Mouse (Mus musculus) spleen, adult 2 months (tissue): Measurements from ENCODE around the gene Srrd. TPM values are rescaled to one million over a fixed set of nuclear protein-coding genes. Genes with fewer than 3 reads are reported as not detected.

Experiments used
- DNase-seq, 2 experiments: peaks; one replicate each; pipeline versions ENCODE4 v3.0.0 to v3.0.0-alpha.2; 2012 to 2021; ENCODE audit warnings: low spot score in 2 of 2, low read depth in 1 of 2
- H3K27ac ChIP-seq: fragments of 200-500 bp; 2 replicates; pipeline ENCODE4 v1.5.1; 2012; ENCODE audit warnings: low read length, inconsistent platforms; ENCODE audit not compliant: insufficient read depth
- H3K27me3 ChIP-seq: fragments of 200-500 bp; 2 replicates; pipeline ENCODE4 v1.6.1; 2012; ENCODE audit warnings: mild to moderate bottlenecking, moderate library complexity, low read length, inconsistent platforms; ENCODE audit not compliant: control insufficient read depth, insufficient read depth
- H3K36me3 ChIP-seq: fragments of 200-500 bp; 2 replicates; pipeline ENCODE4 v1.6.1; 2012; ENCODE audit warnings: mild to moderate bottlenecking, low read length, inconsistent platforms; ENCODE audit not compliant: control insufficient read depth, insufficient read depth
- H3K4me1 ChIP-seq: fragments of 200-500 bp; 2 replicates; pipeline ENCODE4 v1.6.1; 2011; ENCODE audit warnings: inconsistent platforms; ENCODE audit not compliant: control insufficient read depth, insufficient read depth, insufficient read length
- H3K4me3 ChIP-seq: fragments of 200-500 bp; 2 replicates; pipeline ENCODE4 v1.5.1; 2011; ENCODE audit warnings: mild to moderate bottlenecking, inconsistent platforms; ENCODE audit not compliant: insufficient read depth, insufficient read length; ENCODE audit errors: extremely low read depth
- CTCF ChIP-seq: fragments of 200-500 bp; IDR thresholded peaks from 2 replicates; pipeline ENCODE4 v1.5.1; 2011; ENCODE audit warnings: mild to moderate bottlenecking, inconsistent platforms; ENCODE audit not compliant: insufficient read depth, insufficient read length, insufficient replicate concordance; ENCODE audit errors: extremely low read depth
- POLR2A ChIP-seq: fragments of 200-500 bp; IDR thresholded peaks from 2 replicates; pipeline ENCODE4 v1.6.1; 2011; ENCODE audit warnings: low read depth, low read length, inconsistent platforms
- WGBS: fragments of 180-500 bp; shearing (Covaris S2); methylation state at CpG from one replicate; pipeline ENCODE4 v1.1.7; 2018; 5-methylcytosine and 5-hydroxymethylcytosine counted together
- polyA plus RNA-seq: library from polyadenylated mRNA; depleted of rRNA; stranded (reverse); fragments of >200 nt; gene quantifications from 2 replicates; pipeline ENCODE4 v1.2.3, GENCODE M21; 2012

Gene Srrd
- polyA plus RNA-seq, 1 experiment: 30.8 TPM

DNA sequence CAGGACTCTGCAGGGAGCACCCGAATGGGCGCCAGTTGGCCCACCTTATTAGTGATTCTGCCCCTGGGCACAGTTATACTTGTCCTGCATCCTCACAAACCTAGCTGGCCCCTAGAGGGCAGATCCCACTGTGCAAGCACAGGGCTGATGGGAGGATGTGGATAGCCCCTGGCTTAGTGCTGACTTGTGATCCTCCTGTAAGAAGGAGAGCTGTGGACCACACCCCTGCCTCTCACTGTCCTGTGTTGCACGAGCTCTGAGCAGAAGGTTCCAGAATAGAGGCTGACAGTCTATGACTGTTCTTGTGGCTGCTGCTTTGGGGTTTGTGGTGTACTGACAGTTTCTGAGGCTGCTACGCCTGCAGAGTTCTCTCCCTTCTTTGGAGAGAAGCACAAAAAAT, 41.1 kb downstream of the Srrd start:
- WGBS: 61% methylated on average over 4 of the region's 4 CpGs
- DNase-seq: no peak
- no peak overlapping the region for H3K4me3 ChIP-seq

DNA sequence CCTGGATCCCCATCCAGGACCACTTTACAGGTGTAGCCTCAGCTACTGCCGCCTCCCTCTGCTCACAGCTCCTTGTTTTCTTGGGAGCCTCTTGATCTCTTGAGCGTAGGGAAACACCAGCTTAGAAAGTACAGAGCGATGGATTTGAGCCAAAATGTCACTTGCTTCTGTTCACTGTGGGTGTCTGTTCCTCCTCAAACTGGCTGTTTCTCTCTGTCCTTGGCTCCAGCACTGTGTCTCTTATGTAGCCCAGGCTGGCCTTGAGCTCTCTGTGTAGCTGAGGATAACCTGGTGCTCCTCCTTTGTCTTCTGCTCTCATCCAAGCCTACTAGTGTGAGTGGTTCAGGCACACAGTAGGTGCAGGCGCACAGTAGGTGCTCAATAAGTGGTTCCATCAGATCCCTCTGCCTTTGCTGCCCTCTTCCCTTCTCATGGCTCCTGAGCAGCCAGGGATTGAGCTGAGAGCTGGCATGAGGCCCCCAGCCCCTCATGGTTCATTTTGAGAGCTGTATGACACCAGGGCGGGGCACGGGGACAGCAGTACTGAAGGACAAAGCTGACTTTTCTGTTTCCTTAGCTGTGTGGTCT, 42.0 kb downstream of the Srrd start:
- TF ChIP-seq CTCF (no peak), POLR2A (no peak)
- Histone ChIP-seq H3K27ac (peak overlapping the region; percentile 37; the same call in 1 of the 2 replicates), H3K4me3 (no peak overlapping the region), H3K36me3 (peaks cover 6% of the 10 kb centered on the region; the same call in 1 of the 2 replicates), H3K27me3 (no peaks in the 10 kb centered on the region), H3K4me1 (peaks cover 43% of the 10 kb centered on the region)
- WGBS: 83% methylated on average over 6 of the region's 6 CpGs
- DNase-seq: no peak

More for the DNA sequence above, 41.1 kb downstream of the Srrd start:
- H3K27ac ChIP-seq: peak overlapping the region; percentile 37; the same call in 1 of the 2 replicates
- TF ChIP-seq POLR2A: no peak
- no peak for TF ChIP-seq CTCF
- no peaks in the 10 kb centered on the region for H3K27me3 ChIP-seq
- H3K4me1 ChIP-seq: peaks cover 38% of the 10 kb centered on the region
- peaks cover 7% of the 10 kb centered on the region; the same call in 1 of the 2 replicates for H3K36me3 ChIP-seq

DNA sequence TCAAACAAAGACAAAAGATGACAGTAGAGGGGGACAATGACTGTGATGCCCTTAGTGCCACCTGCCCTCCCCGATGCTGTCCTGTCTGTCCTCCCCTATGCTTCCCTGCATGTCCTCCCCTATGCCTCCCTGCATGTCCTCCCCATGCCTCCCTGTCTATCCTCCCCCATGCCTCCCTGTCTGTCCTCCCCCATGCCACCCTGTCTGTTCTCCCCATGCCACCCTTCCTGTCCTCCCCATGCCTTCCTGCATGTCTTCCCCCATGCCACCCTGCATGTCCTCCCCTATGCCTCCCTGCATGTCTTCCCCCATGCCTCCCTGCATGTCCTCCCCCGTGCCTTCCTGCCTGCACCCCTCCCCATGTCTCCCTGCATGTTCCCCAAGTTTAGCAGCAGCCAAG, 42.7 kb downstream of the Srrd start:
- H3K27ac ChIP-seq: no peak overlapping the region
- TF ChIP-seq CTCF (no peak), POLR2A (no peak)
- WGBS: 61% methylated on average over 2 of the region's 2 CpGs
- H3K4me3 ChIP-seq: no peak overlapping the region
- peaks cover 45% of the 10 kb centered on the region for H3K4me1 ChIP-seq
- peaks cover 3% of the 10 kb centered on the region; the same call in 1 of the 2 replicates for H3K36me3 ChIP-seq
- DNase-seq: no peak
- no peaks in the 10 kb centered on the region for H3K27me3 ChIP-seq

DNA sequence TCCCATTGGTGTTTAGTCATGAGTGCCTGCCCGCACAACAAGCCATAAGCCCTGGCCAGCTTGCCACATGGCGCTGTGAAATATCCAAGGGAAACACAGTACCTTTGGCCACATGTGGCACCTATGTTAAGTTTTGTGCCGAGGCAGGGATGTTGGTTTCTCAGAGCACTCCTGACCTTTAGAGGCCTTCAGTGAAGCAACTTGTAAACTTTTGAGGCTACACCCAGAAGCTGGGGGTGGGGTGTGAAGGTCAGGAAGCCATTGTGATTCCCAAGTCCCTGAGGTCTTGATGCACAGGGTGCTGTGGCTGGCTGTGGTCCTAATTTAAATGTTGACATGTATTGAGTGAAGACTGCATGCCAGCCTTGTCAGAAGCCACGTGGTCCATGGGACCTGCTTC, 43.4 kb downstream of the Srrd start:
- no peak for TF ChIP-seq POLR2A
- TF ChIP-seq CTCF: no peak
- no peak for DNase-seq
- no peak overlapping the region for H3K4me3 ChIP-seq
- H3K36me3 ChIP-seq: no peaks in the 10 kb centered on the region
- H3K27ac ChIP-seq: peak overlapping the region; percentile 35
- no peaks in the 10 kb centered on the region for H3K27me3 ChIP-seq
- peaks cover 50% of the 10 kb centered on the region for H3K4me1 ChIP-seq
- 83% methylated on average over 4 of the region's 4 CpGs for WGBS

GRCm38 (mm10) chr5:112298226-112298988, 44.4 kb downstream of the Srrd start:
- no peak for DNase-seq
- Histone ChIP-seq H3K4me1 (peaks cover 50% of the 10 kb centered on the region), H3K36me3 (no peaks in the 10 kb centered on the region), H3K4me3 (no peak overlapping the region), H3K27me3 (no peaks in the 10 kb centered on the region), H3K27ac (peak overlapping the region; percentile 35)
- TF ChIP-seq CTCF (no peak), POLR2A (no peak)
- 35% methylated on average over 12 of the region's 12 CpGs for WGBS

- peak in 1 of 2 experiments; percentile 51 for DNase-seq
- Histone ChIP-seq H3K36me3 (no peaks in the 10 kb centered on the region), H3K4me3 (no peak overlapping the region), H3K4me1 (peaks cover 59% of the 10 kb centered on the region), H3K27ac (peak overlapping the region; percentile 65), H3K27me3 (no peaks in the 10 kb centered on the region)
- no peak for TF ChIP-seq POLR2A
- no peak for TF ChIP-seq CTCF
- 15% methylated on average over 2 of the region's 2 CpGs for WGBS
Observed at GRCm38 (mm10) chr5:112297257-112297656, 45.6 kb downstream of the Srrd start.

DNA sequence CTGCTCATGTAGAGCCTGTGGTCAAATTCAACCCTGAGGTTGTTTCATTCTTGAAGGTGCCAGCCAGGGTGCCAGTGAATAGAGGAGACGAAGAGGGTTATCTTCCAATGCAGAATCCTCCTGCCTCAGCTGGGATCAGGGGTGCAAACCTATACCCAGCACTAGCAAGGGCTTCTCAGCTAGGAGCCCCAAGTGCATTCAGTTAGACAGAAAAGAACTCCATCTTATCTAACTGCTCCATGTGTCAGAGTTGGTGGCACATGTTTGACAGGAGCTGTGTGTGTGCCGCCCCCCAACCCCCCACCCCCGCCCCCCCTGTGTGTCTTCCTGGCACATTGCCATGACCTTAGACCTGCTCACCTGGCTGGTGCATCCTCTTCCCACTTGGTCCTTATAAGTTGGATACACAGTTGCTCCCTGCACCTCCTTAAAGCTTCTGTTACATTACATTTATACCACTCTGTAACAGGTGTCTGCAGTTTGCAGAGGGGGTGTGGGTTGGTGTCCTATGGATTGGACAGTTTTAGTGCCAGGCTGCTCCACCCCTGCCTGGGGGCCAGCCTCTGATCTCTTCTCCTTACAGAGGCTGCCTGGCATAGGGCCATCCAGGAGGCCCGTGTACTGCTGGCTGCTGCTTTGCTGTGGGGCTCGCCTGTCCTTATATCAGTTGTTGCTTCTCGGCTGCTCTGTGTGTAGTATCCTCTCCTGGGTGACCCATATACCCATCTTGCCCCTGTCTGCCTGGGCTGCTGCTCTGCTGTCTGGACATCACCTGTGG, 46.2 kb downstream of the Srrd start:
- H3K27ac ChIP-seq: peak overlapping the region; percentile 65
- no peak for DNase-seq
- no peaks in the 10 kb centered on the region for H3K27me3 ChIP-seq
- H3K4me3 ChIP-seq: no peak overlapping the region
- WGBS: 37% methylated on average over 6 of the region's 6 CpGs
- no peaks in the 10 kb centered on the region for H3K36me3 ChIP-seq
- H3K4me1 ChIP-seq: peaks cover 65% of the 10 kb centered on the region
- TF ChIP-seq CTCF (no peak), POLR2A (no peak)
